Mouse (Mus musculus) bone marrow, adult 2 months (tissue): ENCODE data around the gene Lars2. TPM values are rescaled to one million over a fixed set of nuclear protein-coding genes. Genes with fewer than 3 reads are reported as not detected.
"Not testable (repeated sequence)": the region's sequence is repeated elsewhere in the genome, so short reads cannot be mapped to it uniquely, and the experiment has no call there.

Experiments
- H3K27ac ChIP-seq: fragments of 200-500 bp; 2 replicates; pipeline ENCODE4 v1.5.1; 2012; ENCODE audit warnings: low read depth, mild to moderate bottlenecking, control low read depth, inconsistent platforms, low read length; ENCODE audit not compliant: control insufficient read depth, poor library complexity, insufficient read depth
- H3K4me1 ChIP-seq: fragments of 200-500 bp; 2 replicates; pipeline ENCODE4 v1.6.1; 2011; ENCODE audit warnings: low read length; ENCODE audit not compliant: control insufficient read depth, insufficient read depth
- H3K4me3 ChIP-seq: fragments of 200-500 bp; replicated peaks from 2 replicates; pipeline ENCODE3; 2011; ENCODE audit warnings: mild to moderate bottlenecking, low read depth, low read length, control low read depth; ENCODE audit not compliant: control insufficient read depth
- CTCF ChIP-seq: fragments of 200-500 bp; IDR thresholded peaks from 2 replicates; pipeline ENCODE4 v1.5.1; 2011; ENCODE audit warnings: low read length, control low read depth; ENCODE audit not compliant: control insufficient read depth, insufficient read depth
- POLR2A ChIP-seq: fragments of 200-500 bp; IDR thresholded peaks from 2 replicates; pipeline ENCODE4 v1.6.1; 2011; ENCODE audit warnings: low read depth, mild to moderate bottlenecking, control low read depth, low read length, borderline replicate concordance; ENCODE audit not compliant: control insufficient read depth
- WGBS: fragments of 180-500 bp; shearing (Covaris S2); methylation state at CpG from one replicate; pipeline ENCODE4 v1.1.7; 2018; 5-methylcytosine and 5-hydroxymethylcytosine counted together
- polyA plus RNA-seq: library from polyadenylated mRNA; stranded (reverse); fragments of >200 nt; gene quantifications from 2 replicates; pipeline ENCODE4 v1.2.4, GENCODE M21; 2011; ENCODE audit warnings: low replicate concordance; ENCODE audit not compliant: missing spikeins, insufficient read depth, insufficient read length

Gene Lars2
- polyA plus RNA-seq, 1 experiment, result 27,480 TPM

GRCm38 (mm10) chr9:123385352-123386198, 18.8 kb downstream of the Lars2 start:
- H3K27ac ChIP-seq, result no peak overlapping the region
- no peaks in the 10 kb centered on the region; the same call in 1 of the 2 replicates for H3K4me1 ChIP-seq
- H3K4me3 ChIP-seq, result no peak overlapping the region
- 87% methylated on average over 5 of the region's 5 CpGs for WGBS
- TF ChIP-seq POLR2A (no peak), CTCF (no peak)

GRCm38 (mm10) chr9:123386347-123386746, 19.6 kb downstream of the Lars2 start:
- no peaks in the 10 kb centered on the region; the same call in 1 of the 2 replicates for H3K4me1 ChIP-seq
- WGBS, result 67% methylated on average over 3 of the region's 3 CpGs
- TF ChIP-seq CTCF (no peak), POLR2A (no peak)
- no peak overlapping the region for H3K4me3 ChIP-seq
- H3K27ac ChIP-seq, result no peak overlapping the region

- not testable (repeated sequence) for H3K27ac ChIP-seq, H3K4me1 ChIP-seq, H3K4me3 ChIP-seq
- 81% methylated on average over 12 of the region's 21 CpGs for WGBS
Measured at GRCm38 (mm10) chr9:123388087-123389007, 21.6 kb downstream of the Lars2 start.

GRCm38 (mm10) chr9:123391140-123391849, 24.6 kb downstream of the Lars2 start:
- Histone ChIP-seq H3K4me1 (no peaks in the 10 kb centered on the region; the same call in 1 of the 2 replicates), H3K4me3 (no peak overlapping the region), H3K27ac (no peak overlapping the region)
- WGBS, result 74% methylated on average over 5 of the region's 5 CpGs
- TF ChIP-seq POLR2A, result no peak
- no peak for TF ChIP-seq CTCF

- Histone ChIP-seq H3K4me1 (no peaks in the 10 kb centered on the region; the same call in 1 of the 2 replicates), H3K27ac (no peak overlapping the region), H3K4me3 (no peak overlapping the region)
- TF ChIP-seq CTCF (no peak), POLR2A (no peak)
- WGBS, result 33% methylated on average over 6 of the region's 6 CpGs
Measured at GRCm38 (mm10) chr9:123394856-123395255, 28.1 kb downstream of the Lars2 start.

GRCm38 (mm10) chr9:123397701-123398100, 31.0 kb downstream of the Lars2 start:
- Histone ChIP-seq H3K27ac (no peak overlapping the region), H3K4me1 (no peaks in the 10 kb centered on the region), H3K4me3 (no peak overlapping the region)
- WGBS, result 89% methylated on average over 6 of the region's 6 CpGs
- TF ChIP-seq POLR2A (no peak), CTCF (no peak)

GRCm38 (mm10) chr9:123402215-123402614, 35.5 kb downstream of the Lars2 start:
- Histone ChIP-seq H3K27ac (no peak overlapping the region), H3K4me3 (no peak overlapping the region), H3K4me1 (no peaks in the 10 kb centered on the region)
- WGBS, result 84% methylated on average over 3 of the region's 3 CpGs
- TF ChIP-seq CTCF (no peak), POLR2A (no peak)

- H3K4me3 ChIP-seq, result no peak overlapping the region
- WGBS, result 83% methylated on average over 3 of the region's 3 CpGs
- H3K4me1 ChIP-seq, result no peaks in the 10 kb centered on the region
- TF ChIP-seq POLR2A (no peak), CTCF (no peak)
- H3K27ac ChIP-seq, result no peak overlapping the region
Measured at GRCm38 (mm10) chr9:123403031-123403430, 36.3 kb downstream of the Lars2 start.
